Mouse (Mus musculus): ENCODE measurements around the gene Dclre1a.

DNA sequence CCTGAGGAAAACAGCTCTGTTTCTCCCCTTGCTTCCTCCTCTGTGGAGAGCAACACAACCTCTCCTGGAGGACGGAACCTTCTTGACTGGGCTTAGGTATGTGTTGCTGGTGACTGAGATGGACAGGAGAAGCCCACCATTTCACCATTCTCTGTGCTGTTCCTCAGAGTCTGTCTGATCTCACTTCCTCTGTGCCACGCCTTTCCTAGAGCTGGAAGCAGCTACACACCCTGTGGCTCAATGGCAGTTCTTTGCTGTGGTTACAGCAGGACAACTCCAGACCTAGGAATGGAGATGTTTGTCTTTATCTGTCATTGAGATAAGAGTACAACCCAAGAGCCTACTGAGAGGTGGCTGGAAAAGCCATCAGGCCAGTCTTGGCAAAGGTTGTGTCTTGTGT is 60.7 kb downstream of the Dclre1a start:
- no peak for TF ChIP-seq CTCF (IDR thresholded peaks at IDR 0.05; ENCODE audit: borderline replicate concordance, insufficient read depth, low read depth, low read length)
- TF ChIP-seq POLR2A (IDR thresholded peaks at IDR 0.05; ENCODE audit: borderline replicate concordance, insufficient read depth, low read length), result no peak

Data from cerebellum, adult 2 months (tissue).